Mouse (Mus musculus): ENCODE data around the gene Stxbp4. TPM values are rescaled to one million over a fixed set of nuclear protein-coding genes. Genes with fewer than 3 reads are reported as not detected.

Gene Stxbp4
- polyA plus RNA-seq, 1 experiment from 2014 or later: 36.5 TPM

- Histone ChIP-seq H3K36me3 (replicated peaks) (peaks cover 23% of the 10 kb centered on the region), H3K27me3 (ENCODE audit: poor library complexity, severe bottlenecking) (no peaks in the 10 kb centered on the region), H3K9me3 (no peaks in the 10 kb centered on the region), H3K4me1 (peaks cover 16% of the 10 kb centered on the region), H3K4me3 (no peak overlapping the region), H3K27ac (no peak overlapping the region)
- DNase-seq (ENCODE audit: extremely low spot score, low spot score): no peak
- WGBS: 94% methylated on average over 2 of the region's 2 CpGs
Observed at GRCm38 (mm10) chr11:90632480-90632879, 5.4 kb downstream of the Stxbp4 start.

- Histone ChIP-seq H3K27ac (no peak overlapping the region), H3K27me3 (ENCODE audit: poor library complexity, severe bottlenecking) (no peaks in the 10 kb centered on the region), H3K4me3 (no peak overlapping the region), H3K36me3 (replicated peaks) (peaks cover 17% of the 10 kb centered on the region), H3K4me1 (no peaks in the 10 kb centered on the region), H3K9me3 (no peaks in the 10 kb centered on the region)
- DNase-seq (ENCODE audit: extremely low spot score, low spot score): no peak
- 91% methylated on average over 1 of the region's 1 CpGs for WGBS
Observed at GRCm38 (mm10) chr11:90627751-90628150, 10.1 kb downstream of the Stxbp4 start.

GRCm38 (mm10) chr11:90625174-90625573, 12.7 kb downstream of the Stxbp4 start:
- Histone ChIP-seq H3K36me3 (replicated peaks) (peaks cover 27% of the 10 kb centered on the region), H3K9me3 (no peaks in the 10 kb centered on the region), H3K4me1 (no peaks in the 10 kb centered on the region), H3K27me3 (ENCODE audit: poor library complexity, severe bottlenecking) (no peaks in the 10 kb centered on the region), H3K27ac (no peak overlapping the region), H3K4me3 (no peak overlapping the region)
- WGBS: 90% methylated on average over 1 of the region's 1 CpGs
- DNase-seq (ENCODE audit: extremely low spot score, low spot score): no peak

GRCm38 (mm10) chr11:90623477-90623876, 14.4 kb downstream of the Stxbp4 start:
- WGBS: 60% methylated on average over 6 of the region's 6 CpGs
- no peak for DNase-seq (ENCODE audit: extremely low spot score, low spot score)

GRCm38 (mm10) chr11:90622500-90622899, 15.4 kb downstream of the Stxbp4 start:
- WGBS: 93% methylated on average over 7 of the region's 7 CpGs
- DNase-seq (ENCODE audit: extremely low spot score, low spot score): no peak
- Histone ChIP-seq H3K27me3 (ENCODE audit: poor library complexity, severe bottlenecking) (no peaks in the 10 kb centered on the region), H3K27ac (no peak overlapping the region), H3K4me1 (no peaks in the 10 kb centered on the region), H3K4me3 (no peak overlapping the region), H3K36me3 (replicated peaks) (peaks cover 32% of the 10 kb centered on the region), H3K9me3 (no peaks in the 10 kb centered on the region)

More at GRCm38 (mm10) chr11:90623477-90623876, 14.4 kb downstream of the Stxbp4 start:
- Histone ChIP-seq H3K4me1 (no peaks in the 10 kb centered on the region), H3K36me3 (replicated peaks) (peaks cover 24% of the 10 kb centered on the region), H3K4me3 (no peak overlapping the region), H3K9me3 (no peaks in the 10 kb centered on the region), H3K27me3 (ENCODE audit: poor library complexity, severe bottlenecking) (no peaks in the 10 kb centered on the region), H3K27ac (no peak overlapping the region)

GRCm38 (mm10) chr11:90622044-90622443, 15.8 kb downstream of the Stxbp4 start:
- no peak overlapping the region for H3K27ac ChIP-seq
- no peaks in the 10 kb centered on the region for H3K9me3 ChIP-seq
- no peaks in the 10 kb centered on the region for H3K4me1 ChIP-seq
- H3K27me3 ChIP-seq (ENCODE audit: poor library complexity, severe bottlenecking): no peaks in the 10 kb centered on the region
- H3K36me3 ChIP-seq (replicated peaks): peaks cover 36% of the 10 kb centered on the region
- no peak overlapping the region for H3K4me3 ChIP-seq
- no peak for DNase-seq (ENCODE audit: extremely low spot score, low spot score)
- WGBS: 94% methylated on average over 12 of the region's 12 CpGs

GRCm38 (mm10) chr11:90616431-90616830, 21.5 kb downstream of the Stxbp4 start:
- no peak for DNase-seq (ENCODE audit: extremely low spot score, low spot score)
- no peaks in the 10 kb centered on the region for H3K27me3 ChIP-seq (ENCODE audit: poor library complexity, severe bottlenecking)
- H3K27ac ChIP-seq: no peak overlapping the region
- no peak overlapping the region for H3K4me3 ChIP-seq
- H3K4me1 ChIP-seq: no peaks in the 10 kb centered on the region
- H3K36me3 ChIP-seq (replicated peaks): peaks cover 67% of the 10 kb centered on the region
- H3K9me3 ChIP-seq: no peaks in the 10 kb centered on the region

GRCm38 (mm10) chr11:90614743-90615142, 23.1 kb downstream of the Stxbp4 start:
- H3K27ac ChIP-seq: no peak overlapping the region
- H3K36me3 ChIP-seq (replicated peaks): peaks cover 63% of the 10 kb centered on the region
- no peaks in the 10 kb centered on the region for H3K4me1 ChIP-seq
- DNase-seq (ENCODE audit: extremely low spot score, low spot score): no peak
- no peak overlapping the region for H3K4me3 ChIP-seq
- H3K9me3 ChIP-seq: no peaks in the 10 kb centered on the region
- WGBS: 91% methylated on average over 6 of the region's 6 CpGs
- H3K27me3 ChIP-seq (ENCODE audit: poor library complexity, severe bottlenecking): no peaks in the 10 kb centered on the region

GRCm38 (mm10) chr11:90612118-90612517, 25.8 kb downstream of the Stxbp4 start:
- Histone ChIP-seq H3K27me3 (ENCODE audit: poor library complexity, severe bottlenecking) (no peaks in the 10 kb centered on the region), H3K4me3 (no peak overlapping the region), H3K36me3 (replicated peaks) (peaks cover 63% of the 10 kb centered on the region), H3K9me3 (no peaks in the 10 kb centered on the region), H3K4me1 (no peaks in the 10 kb centered on the region), H3K27ac (no peak overlapping the region)
- no peak for DNase-seq (ENCODE audit: extremely low spot score, low spot score)

GRCm38 (mm10) chr11:90603066-90603465, 34.8 kb downstream of the Stxbp4 start:
- Histone ChIP-seq H3K27ac (no peak overlapping the region), H3K27me3 (ENCODE audit: poor library complexity, severe bottlenecking) (no peaks in the 10 kb centered on the region), H3K4me1 (no peaks in the 10 kb centered on the region), H3K4me3 (no peak overlapping the region), H3K36me3 (replicated peaks) (peaks cover 80% of the 10 kb centered on the region), H3K9me3 (no peaks in the 10 kb centered on the region)
- 99% methylated on average over 2 of the region's 2 CpGs for WGBS
- no peak for DNase-seq (ENCODE audit: extremely low spot score, low spot score)

- H3K4me3 ChIP-seq: no peak overlapping the region
- no peaks in the 10 kb centered on the region for H3K27me3 ChIP-seq (ENCODE audit: poor library complexity, severe bottlenecking)
- H3K9me3 ChIP-seq: no peaks in the 10 kb centered on the region
- peaks cover 80% of the 10 kb centered on the region for H3K36me3 ChIP-seq (replicated peaks)
- WGBS: 86% methylated on average over 1 of the region's 1 CpGs
- H3K4me1 ChIP-seq: no peaks in the 10 kb centered on the region
- no peak for DNase-seq (ENCODE audit: extremely low spot score, low spot score)
- no peak overlapping the region for H3K27ac ChIP-seq
Observed at GRCm38 (mm10) chr11:90595826-90596225, 42.1 kb downstream of the Stxbp4 start.

- 93% methylated on average over 1 of the region's 1 CpGs for WGBS
- Histone ChIP-seq H3K27me3 (ENCODE audit: poor library complexity, severe bottlenecking) (no peaks in the 10 kb centered on the region), H3K36me3 (replicated peaks) (peaks cover 82% of the 10 kb centered on the region), H3K9me3 (peaks cover 5% of the 10 kb centered on the region; the same call in 1 of the 2 replicates), H3K4me3 (no peak overlapping the region), H3K4me1 (no peaks in the 10 kb centered on the region), H3K27ac (no peak overlapping the region)
- DNase-seq (ENCODE audit: extremely low spot score, low spot score): no peak
Observed at GRCm38 (mm10) chr11:90590996-90591395, 46.9 kb downstream of the Stxbp4 start.

GRCm38 (mm10) chr11:90586203-90586602, 51.7 kb downstream of the Stxbp4 start:
- 94% methylated on average over 8 of the region's 8 CpGs for WGBS
- Histone ChIP-seq H3K27me3 (ENCODE audit: poor library complexity, severe bottlenecking) (no peaks in the 10 kb centered on the region), H3K27ac (no peak overlapping the region), H3K9me3 (peaks cover 10% of the 10 kb centered on the region; the same call in 1 of the 2 replicates), H3K4me3 (no peak overlapping the region), H3K36me3 (replicated peaks) (peaks cover 54% of the 10 kb centered on the region), H3K4me1 (no peaks in the 10 kb centered on the region)
- no peak for DNase-seq (ENCODE audit: extremely low spot score, low spot score)

- Histone ChIP-seq H3K9me3 (peaks cover 10% of the 10 kb centered on the region; the same call in 1 of the 2 replicates), H3K27me3 (ENCODE audit: poor library complexity, severe bottlenecking) (no peaks in the 10 kb centered on the region), H3K4me1 (no peaks in the 10 kb centered on the region), H3K27ac (no peak overlapping the region), H3K36me3 (replicated peaks) (peaks cover 50% of the 10 kb centered on the region), H3K4me3 (no peak overlapping the region)
- WGBS: 92% methylated on average over 2 of the region's 2 CpGs
- DNase-seq (ENCODE audit: extremely low spot score, low spot score): no peak
Observed at GRCm38 (mm10) chr11:90585754-90586153, 52.1 kb downstream of the Stxbp4 start.

All from forebrain, embryonic 10.5 days (tissue).